Mouse (Mus musculus) gastrocnemius, adult 18-20 months (tissue): ENCODE results near the gene Ugt1a6b. TPM values are rescaled to one million over a fixed set of nuclear protein-coding genes. Genes with fewer than 3 reads are reported as not detected.
A peak's percentile ranks its signal among the peaks of the same experiment; 100 is the strongest.

Experiments used
- DNase-seq: peaks from one replicate; pipeline ENCODE4 v3.0.0; 2021; ENCODE audit warnings: low spot score
- total RNA-seq, 2 experiments: library from RNA; stranded (reverse); gene quantifications; 2 replicates each; pipeline ENCODE4 v1.2.3; 2021

Ugt1a6b gene
- total RNA-seq, 2 experiments from 2014 or later, result 0.34 to 0.64 TPM

DNA sequence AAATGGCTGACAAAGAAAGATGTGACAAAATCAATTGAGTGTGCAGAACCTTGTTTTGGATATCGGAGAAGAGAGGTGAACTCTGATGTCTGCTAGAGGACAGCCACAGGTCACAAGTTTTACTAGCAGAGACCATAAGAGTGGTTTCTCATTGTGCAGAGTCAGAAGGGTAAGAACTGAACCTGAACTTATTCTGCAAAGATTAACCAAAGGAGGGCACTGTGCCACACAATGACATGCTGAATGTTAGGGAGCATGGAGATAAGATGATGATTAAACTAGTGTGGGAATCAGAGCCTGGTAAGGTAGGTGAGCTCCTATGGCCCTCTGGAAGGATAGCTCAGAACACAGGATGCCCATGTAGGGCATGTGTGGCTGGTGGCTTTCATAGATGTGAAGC, 92.6 kb downstream of the Ugt1a6b start:
- no peak for DNase-seq

GRCm38 (mm10) chr1:88197443-88197842, 94.4 kb downstream of the Ugt1a6b start:
- DNase-seq, result no peak

DNA sequence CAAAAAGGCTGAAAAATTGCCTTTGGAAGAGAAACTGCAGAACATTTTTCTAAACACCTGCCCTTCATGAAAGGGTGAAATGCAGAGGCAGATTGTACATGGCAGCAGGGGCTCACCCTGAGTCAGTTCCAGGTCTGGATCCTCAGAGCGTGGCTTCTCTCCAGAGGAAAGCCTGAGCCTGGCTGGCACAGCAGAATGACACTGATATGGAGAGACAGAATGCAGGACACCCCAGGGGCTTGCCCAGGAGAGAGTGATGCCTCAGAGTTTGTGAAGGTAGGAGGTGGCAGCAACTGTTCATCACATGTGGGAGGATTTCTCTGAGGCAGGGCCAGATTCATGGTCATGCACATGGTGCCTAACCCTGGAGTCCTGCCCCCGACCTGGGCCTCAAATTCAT, 96.9 kb downstream of the Ugt1a6b start:
- DNase-seq, result no peak

DNA sequence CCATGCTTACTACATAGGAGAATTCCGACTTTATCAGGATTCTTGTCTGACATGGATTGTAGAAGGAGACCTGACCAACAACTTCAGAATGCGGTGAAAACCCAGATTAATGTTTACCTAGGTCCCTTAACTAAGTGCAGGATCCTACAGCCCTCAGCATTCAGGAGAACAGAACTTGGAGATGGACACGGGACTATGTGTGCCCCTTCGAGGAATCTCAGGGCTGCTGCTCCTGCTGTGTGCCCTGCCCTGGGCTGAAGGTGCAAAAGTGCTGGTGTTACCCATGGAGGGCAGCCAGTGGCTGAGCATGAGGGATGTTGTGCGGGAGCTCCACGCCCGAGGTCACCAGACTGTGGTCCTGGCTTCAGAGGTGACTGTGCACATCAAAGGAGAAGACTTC, 97.4 kb downstream of the Ugt1a6b start, which contains the start of gene Ugt1a2:
Gene Ugt1a2, plus strand, starts transcription at position 146 of the 400 bp plus-strand sequence.
- no peak for DNase-seq

DNA sequence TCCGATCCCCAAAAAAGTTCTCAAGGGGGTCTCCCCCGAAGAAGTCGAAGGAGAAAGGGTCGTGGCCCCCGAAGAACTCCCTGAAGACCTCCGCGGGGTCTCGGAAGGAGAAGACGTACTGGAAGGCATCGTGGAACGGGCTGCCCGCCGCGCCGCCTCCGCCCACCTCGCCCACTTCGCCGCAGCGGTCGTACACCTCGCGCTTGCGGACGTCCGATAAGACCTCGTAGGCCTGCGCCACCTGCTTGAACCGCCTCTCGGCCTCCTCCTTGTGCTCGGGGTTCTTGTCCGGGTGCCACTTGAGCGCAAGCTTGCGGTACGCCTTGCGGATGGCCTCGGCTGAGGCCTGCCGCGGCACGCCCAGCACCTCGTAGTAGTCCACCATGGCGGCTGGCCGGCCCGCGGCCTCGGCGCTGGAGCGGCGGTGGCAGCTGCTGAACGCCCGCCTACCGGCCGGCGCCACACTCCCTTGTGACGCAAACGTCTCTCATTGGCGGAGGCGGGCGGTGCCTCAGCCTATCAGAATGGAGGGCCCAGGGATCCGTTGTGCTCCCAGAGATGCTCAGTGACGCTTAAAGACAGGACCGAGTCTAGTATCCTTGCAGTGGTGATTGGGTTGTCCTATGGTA, 102.4 kb downstream of the Ugt1a6b start, which contains the start of gene Dnajb3:
Gene Dnajb3, minus strand, starts transcription at position 489 of the 629 bp plus-strand sequence.
- no peak for DNase-seq

DNA sequence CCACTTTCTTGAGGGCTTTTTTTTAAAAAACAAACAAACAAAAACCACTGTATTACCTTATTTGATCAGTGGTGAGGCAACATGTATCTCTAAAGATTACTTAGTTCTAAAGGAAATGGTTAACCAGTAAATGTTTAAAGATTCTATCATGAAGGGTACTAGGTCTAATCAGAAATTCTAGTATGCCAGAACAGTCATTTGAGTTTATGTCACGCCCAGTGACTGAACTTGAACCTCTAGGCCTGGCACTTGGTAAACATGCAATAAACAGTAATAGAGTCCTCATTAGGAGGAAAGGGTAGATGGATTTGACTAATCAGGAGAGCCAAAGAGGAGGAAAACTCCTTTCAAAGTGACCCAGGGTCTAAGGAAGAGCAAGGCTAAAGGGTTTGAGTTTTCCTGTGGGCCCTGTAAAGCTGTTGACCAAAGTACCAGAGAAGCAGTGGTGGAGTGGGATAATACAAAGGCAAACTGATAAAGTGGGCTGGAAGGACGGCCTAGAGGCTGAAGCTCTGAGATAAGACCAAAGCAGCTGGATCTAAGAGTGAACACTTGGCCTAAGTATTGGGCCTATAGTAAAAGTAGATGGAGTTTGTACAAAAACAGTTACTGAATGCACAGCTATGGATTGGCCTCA, 103.9 kb downstream of the Ugt1a6b start:
- DNase-seq, result no peak

DNA sequence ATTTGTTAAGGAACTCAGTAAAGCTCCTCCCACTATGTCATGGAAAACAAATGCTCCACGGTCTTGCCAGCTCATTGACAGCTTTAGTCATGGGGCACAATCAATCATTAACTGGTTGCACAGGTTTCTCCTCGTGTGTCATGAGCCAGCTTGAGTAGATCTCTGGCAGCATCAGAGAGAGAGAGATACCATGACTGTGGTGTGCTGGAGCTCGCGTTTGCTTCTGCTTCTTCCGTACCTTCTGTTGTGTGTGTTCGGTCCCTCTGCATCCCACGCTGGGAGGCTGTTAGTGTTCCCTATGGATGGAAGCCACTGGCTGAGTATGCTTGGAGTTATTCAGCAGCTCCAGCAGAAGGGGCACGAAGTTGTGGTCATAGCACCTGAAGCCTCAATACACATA, 108.8 kb downstream of the Ugt1a6b start, which contains the start of gene Ugt1a1:
Gene Ugt1a1, plus strand, starts transcription at position 148 of the 400 bp plus-strand sequence.
- no peak for DNase-seq

DNA sequence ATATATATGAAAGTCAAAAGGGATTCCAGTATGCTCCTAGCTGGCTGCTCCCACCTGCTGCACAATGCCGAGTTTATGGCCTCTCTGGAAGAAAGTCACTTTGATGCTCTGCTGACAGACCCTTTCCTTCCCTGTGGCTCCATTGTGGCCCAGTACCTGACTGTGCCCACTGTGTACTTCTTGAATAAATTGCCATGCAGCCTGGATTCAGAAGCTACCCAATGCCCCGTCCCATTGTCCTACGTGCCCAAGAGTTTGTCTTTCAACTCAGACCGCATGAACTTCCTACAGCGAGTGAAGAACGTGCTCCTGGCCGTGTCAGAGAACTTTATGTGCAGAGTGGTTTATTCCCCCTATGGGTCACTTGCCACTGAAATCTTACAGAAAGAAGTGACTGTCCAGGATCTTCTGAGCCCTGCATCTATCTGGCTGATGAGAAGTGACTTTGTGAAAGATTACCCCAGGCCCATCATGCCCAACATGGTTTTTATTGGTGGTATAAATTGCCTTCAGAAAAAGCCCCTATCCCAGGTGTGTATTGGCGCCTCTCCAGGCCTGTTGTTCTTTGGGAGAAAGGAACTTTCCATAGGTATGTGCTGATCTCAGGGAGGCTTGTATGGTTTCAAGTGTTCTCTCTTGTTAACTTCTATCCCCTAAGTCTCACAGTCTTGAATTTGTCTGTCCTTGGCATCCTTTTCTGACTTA, 109.4 kb downstream of the Ugt1a6b start:
- peak; percentile 7 for DNase-seq

- DNase-seq, result no peak
Measured at GRCm38 (mm10) chr1:88213061-88213460, 110.0 kb downstream of the Ugt1a6b start.

GRCm38 (mm10) chr1:88213766-88214461, 110.9 kb downstream of the Ugt1a6b start:
- peak; percentile 3 for DNase-seq

DNA sequence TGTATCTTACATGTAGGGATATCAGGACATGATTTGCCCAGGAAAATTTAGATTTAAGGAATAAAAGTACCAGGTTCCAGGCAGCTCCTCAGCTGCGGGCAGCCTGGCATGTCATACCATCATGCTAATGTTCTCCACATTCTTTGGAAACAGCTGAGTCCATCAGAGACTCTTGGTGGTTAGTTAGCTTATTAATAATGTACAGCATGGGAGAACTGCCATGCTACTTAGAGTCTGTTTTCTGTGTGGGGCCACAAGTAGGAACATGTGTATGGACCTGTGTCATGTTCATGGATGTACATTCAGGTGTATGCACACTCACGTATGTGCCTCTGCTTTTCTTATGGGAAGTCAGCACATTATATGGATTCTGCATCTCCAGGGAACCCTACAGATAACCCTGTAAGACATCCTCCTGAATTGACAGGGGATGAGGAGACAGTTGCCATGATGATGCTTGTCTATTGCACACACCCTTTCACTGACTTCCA, 111.5 kb downstream of the Ugt1a6b start:
- DNase-seq, result peak; percentile 9

DNA sequence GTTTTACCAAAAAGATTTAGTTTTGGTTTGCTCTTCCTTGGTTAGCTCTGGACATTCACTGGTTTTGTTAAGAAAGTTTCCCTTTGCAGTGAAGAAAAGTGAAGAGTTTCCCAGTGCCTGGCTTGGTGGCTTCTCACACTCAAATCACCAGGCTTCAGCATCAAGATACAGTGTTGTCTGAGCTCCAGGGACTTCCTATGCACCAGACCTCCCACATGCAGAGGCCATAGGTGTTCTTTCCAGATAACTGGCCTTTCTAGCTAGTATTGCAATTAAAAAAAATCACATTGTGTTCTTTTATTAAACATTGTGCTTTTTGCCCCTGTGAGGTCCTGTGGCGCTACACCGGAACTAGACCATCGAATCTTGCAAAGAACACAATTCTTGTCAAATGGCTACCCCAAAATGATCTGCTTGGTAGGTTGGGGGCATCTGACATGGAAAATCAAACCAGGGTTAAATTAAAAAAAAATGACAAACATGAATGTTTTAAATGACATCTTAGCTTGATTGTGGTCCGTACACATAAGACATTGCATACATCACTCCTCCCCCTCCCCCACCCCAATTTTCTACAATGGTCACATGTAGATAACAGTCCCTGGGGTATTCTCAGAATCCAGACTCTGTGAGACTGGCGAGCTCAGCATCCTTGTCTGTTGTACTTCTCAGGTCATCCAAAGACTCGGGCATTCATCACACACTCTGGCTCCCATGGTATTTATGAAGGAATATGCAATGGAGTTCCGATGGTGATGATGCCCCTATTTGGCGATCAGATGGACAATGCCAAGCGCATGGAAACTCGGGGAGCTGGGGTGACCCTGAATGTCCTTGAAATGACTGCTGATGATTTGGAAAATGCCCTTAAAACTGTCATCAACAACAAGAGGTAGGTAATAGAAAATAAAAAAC, 112.7 kb downstream of the Ugt1a6b start:
- peak; percentile 1 for DNase-seq

DNA sequence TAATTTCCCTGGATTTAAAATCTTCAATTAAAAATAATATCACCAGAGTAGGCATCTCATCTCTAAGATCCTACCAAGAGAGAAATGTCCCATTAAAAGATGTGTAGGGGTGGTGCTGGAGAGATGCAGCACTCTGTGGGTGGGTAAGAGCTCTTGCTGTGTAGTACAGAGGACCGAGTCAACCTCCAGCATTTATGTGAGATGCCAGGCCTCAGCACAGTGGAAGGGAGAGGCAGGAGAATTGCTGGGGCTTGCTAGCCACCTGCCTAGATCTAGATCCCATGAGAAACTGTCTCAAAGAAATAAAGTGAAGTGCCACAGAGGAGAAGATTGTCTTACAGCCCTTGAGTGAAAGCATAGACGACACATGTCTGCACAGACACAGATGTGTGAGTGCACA, 113.5 kb downstream of the Ugt1a6b start:
- no peak for DNase-seq

DNA sequence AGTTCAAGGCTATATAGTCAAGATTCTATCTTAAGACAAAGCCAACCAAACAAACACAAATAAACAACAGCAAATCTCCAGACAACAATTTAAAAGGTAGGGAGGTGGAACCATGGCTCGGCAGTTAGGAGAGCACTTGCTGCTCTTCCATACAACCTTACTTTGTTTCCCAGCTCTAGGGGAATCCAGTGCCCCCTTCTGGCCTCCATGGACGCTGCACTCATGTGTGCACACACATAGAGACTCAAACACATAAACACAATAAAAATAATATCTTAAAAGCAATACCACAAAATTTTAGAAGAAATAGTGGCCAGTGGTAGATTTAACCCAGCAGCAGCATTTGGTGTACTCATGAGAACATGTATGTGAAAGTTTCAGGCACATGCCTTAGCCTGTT, 114.1 kb downstream of the Ugt1a6b start:
- no peak for DNase-seq

DNA sequence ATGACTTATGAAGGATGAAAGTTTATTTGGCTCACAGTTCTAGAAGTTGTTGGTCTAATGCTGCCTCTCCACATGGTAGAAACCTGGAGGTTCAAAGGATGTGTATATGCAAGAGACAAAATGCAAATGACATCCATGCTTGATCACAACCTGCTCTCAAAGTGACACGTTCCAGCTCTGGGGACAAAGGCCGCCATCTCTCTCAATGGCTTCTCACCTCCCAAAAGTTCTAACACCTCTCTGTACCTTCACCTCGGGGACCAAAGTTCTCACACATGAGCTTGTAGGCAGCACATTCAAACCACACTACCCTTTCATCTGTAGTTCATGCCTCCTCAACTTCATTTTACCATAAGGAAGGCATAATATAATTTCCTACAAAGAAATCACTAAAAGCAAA, 114.5 kb downstream of the Ugt1a6b start:
- peak; percentile 1 for DNase-seq

DNA sequence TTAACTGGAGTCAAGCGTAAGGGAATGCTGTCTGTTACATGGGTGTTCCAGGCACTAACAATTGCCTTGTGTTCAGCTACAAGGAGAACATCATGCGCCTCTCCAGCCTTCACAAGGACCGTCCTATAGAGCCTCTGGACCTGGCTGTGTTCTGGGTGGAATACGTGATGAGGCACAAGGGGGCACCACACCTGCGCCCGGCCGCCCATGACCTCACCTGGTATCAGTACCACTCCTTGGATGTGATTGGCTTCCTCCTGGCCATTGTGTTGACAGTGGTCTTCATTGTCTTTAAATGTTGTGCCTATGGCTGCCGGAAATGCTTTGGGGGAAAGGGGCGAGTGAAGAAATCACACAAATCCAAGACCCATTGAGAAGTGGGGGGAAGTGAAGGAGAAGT, 115.0 kb downstream of the Ugt1a6b start:
- peak; percentile 3 for DNase-seq

DNA sequence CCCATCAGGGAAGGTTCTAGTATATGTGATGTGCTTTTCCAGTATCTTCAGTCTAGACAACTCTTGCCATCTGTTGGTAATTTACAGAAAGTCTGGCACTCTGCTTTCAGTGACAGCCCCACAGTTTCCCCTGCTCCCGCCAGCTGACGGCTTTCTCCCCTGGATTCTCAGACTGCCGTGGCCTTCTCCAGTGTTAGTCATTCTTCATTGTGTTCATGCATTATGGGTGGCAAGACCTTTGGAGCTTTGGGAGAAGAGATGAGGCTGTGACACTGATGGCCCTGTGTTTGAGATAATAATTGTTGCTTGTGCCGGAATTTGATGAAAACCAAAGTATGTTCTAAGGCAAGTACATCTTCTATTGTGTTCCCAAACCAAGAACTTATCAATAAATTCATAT, 115.5 kb downstream of the Ugt1a6b start:
- no peak for DNase-seq

DNA sequence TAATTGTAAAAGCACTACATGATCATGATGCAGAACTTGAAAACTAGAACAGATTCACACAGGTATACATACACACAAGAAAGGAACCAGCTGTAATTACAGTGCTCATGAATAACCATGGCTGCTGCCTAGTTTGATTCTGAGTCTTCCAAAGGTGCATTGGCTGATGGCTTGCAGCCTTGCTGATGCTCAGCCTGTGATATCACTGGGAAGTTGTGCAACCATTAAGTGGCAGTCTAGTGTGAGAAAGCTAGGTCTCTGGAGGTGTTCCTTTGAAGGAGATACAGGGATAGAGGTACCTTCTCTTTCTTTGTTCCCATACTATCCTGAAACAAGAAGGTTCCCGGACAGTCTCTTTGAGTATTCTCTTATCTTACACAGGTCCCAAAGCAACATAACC, 116.0 kb downstream of the Ugt1a6b start:
- peak; percentile 8 for DNase-seq

GRCm38 (mm10) chr1:88220336-88220735, 117.3 kb downstream of the Ugt1a6b start:
- DNase-seq, result peak; percentile 18

GRCm38 (mm10) chr1:88222216-88222615, 119.2 kb downstream of the Ugt1a6b start:
- DNase-seq, result no peak
